Mouse (Mus musculus): ENCODE results near the gene Ankra2. TPM values are rescaled to one million over a fixed set of nuclear protein-coding genes. Genes with fewer than 3 reads are reported as not detected.

The Ankra2 gene
- polyA plus RNA-seq, 1 experiment from 2014 or later: 23.6 TPM

- Histone ChIP-seq H3K36me3 (ENCODE audit: insufficient read depth, low read length) (peaks cover 14% of the 10 kb centered on the region), H3K27ac (no peak overlapping the region), H3K4me2 (ENCODE audit: low read length) (peak overlapping the region; percentile 81), H3K4me1 (replicated peaks; ENCODE audit: insufficient read depth, low read length) (peaks cover 3% of the 10 kb centered on the region; the same call in 1 of the 2 replicates), H3K4me3 (replicated peaks; ENCODE audit: low read depth, low read length) (peak overlapping the region; percentile 68), H3K9ac (ENCODE audit: low read depth, low read length) (peak overlapping the region; percentile 75), H3K27me3 (ENCODE audit: insufficient read depth, low read length) (no peaks in the 10 kb centered on the region), H3K9me3 (replicated peaks; ENCODE audit: low read length) (no peaks in the 10 kb centered on the region)
- WGBS: 33% methylated on average over 5 of the region's 5 CpGs
- no peak for TF ChIP-seq CTCF (IDR thresholded peaks at IDR 0.05; ENCODE audit: low read depth)
- ATAC-seq (replicated peaks; ENCODE audit: low FRiP score, low read depth): no peak
- peak; percentile 32 for DNase-seq (ENCODE audit: low spot score)
These were observed 1.2 kb downstream of the Ankra2 start for GRCm38 (mm10) chr13:98264111-98264510.

- 87% methylated on average over 9 of the region's 9 CpGs for WGBS
- Histone ChIP-seq H3K4me1 (replicated peaks; ENCODE audit: insufficient read depth, low read length) (no peaks in the 10 kb centered on the region), H3K27ac (no peak overlapping the region), H3K9ac (ENCODE audit: low read depth, low read length) (no peak overlapping the region), H3K9me3 (replicated peaks; ENCODE audit: low read length) (no peaks in the 10 kb centered on the region), H3K4me3 (replicated peaks; ENCODE audit: low read depth, low read length) (no peak overlapping the region), H3K4me2 (ENCODE audit: low read length) (no peak overlapping the region), H3K36me3 (ENCODE audit: insufficient read depth, low read length) (peaks cover 35% of the 10 kb centered on the region), H3K27me3 (ENCODE audit: insufficient read depth, low read length) (no peaks in the 10 kb centered on the region)
- DNase-seq (ENCODE audit: low spot score): no peak
- TF ChIP-seq CTCF (IDR thresholded peaks at IDR 0.05; ENCODE audit: low read depth): no peak
- ATAC-seq (replicated peaks; ENCODE audit: low FRiP score, low read depth): no peak
These were observed 11.1 kb downstream of the Ankra2 start for GRCm38 (mm10) chr13:98274023-98274422.

GRCm38 (mm10) chr13:98275646-98276045 lies 12.8 kb downstream of the Ankra2 start:
- no peak for ATAC-seq (replicated peaks; ENCODE audit: low FRiP score, low read depth)
- no peak overlapping the region for H3K4me2 ChIP-seq (ENCODE audit: low read length)
- 79% methylated on average over 4 of the region's 4 CpGs for WGBS

GRCm38 (mm10) chr13:98276253-98276652 lies 13.4 kb downstream of the Ankra2 start:
- no peaks in the 10 kb centered on the region for H3K27me3 ChIP-seq (ENCODE audit: insufficient read depth, low read length)
- H3K9me3 ChIP-seq (replicated peaks; ENCODE audit: low read length): no peaks in the 10 kb centered on the region
- ATAC-seq (replicated peaks; ENCODE audit: low FRiP score, low read depth): no peak
- H3K4me1 ChIP-seq (replicated peaks; ENCODE audit: insufficient read depth, low read length): no peaks in the 10 kb centered on the region
- WGBS: 91% methylated on average over 7 of the region's 7 CpGs
- no peak overlapping the region for H3K27ac ChIP-seq
- peaks cover 31% of the 10 kb centered on the region for H3K36me3 ChIP-seq (ENCODE audit: insufficient read depth, low read length)
- no peak for TF ChIP-seq CTCF (IDR thresholded peaks at IDR 0.05; ENCODE audit: low read depth)
- no peak overlapping the region for H3K4me2 ChIP-seq (ENCODE audit: low read length)
- DNase-seq (ENCODE audit: low spot score): no peak
- H3K4me3 ChIP-seq (replicated peaks; ENCODE audit: low read depth, low read length): no peak overlapping the region
- no peak overlapping the region for H3K9ac ChIP-seq (ENCODE audit: low read depth, low read length)

More at GRCm38 (mm10) chr13:98275646-98276045, 12.8 kb downstream of the Ankra2 start:
- no peak overlapping the region for H3K9ac ChIP-seq (ENCODE audit: low read depth, low read length)
- H3K36me3 ChIP-seq (ENCODE audit: insufficient read depth, low read length): peaks cover 35% of the 10 kb centered on the region
- no peak for TF ChIP-seq CTCF (IDR thresholded peaks at IDR 0.05; ENCODE audit: low read depth)
- no peak overlapping the region for H3K4me3 ChIP-seq (replicated peaks; ENCODE audit: low read depth, low read length)
- DNase-seq (ENCODE audit: low spot score): no peak
- no peaks in the 10 kb centered on the region for H3K9me3 ChIP-seq (replicated peaks; ENCODE audit: low read length)
- H3K4me1 ChIP-seq (replicated peaks; ENCODE audit: insufficient read depth, low read length): no peaks in the 10 kb centered on the region
- H3K27me3 ChIP-seq (ENCODE audit: insufficient read depth, low read length): no peaks in the 10 kb centered on the region
- no peak overlapping the region for H3K27ac ChIP-seq

- Histone ChIP-seq H3K36me3 (ENCODE audit: insufficient read depth, low read length) (peaks cover 20% of the 10 kb centered on the region), H3K4me2 (ENCODE audit: low read length) (no peak overlapping the region), H3K27ac (no peak overlapping the region), H3K9ac (ENCODE audit: low read depth, low read length) (no peak overlapping the region), H3K4me3 (replicated peaks; ENCODE audit: low read depth, low read length) (no peak overlapping the region), H3K9me3 (replicated peaks; ENCODE audit: low read length) (no peaks in the 10 kb centered on the region), H3K4me1 (replicated peaks; ENCODE audit: insufficient read depth, low read length) (no peaks in the 10 kb centered on the region), H3K27me3 (ENCODE audit: insufficient read depth, low read length) (no peaks in the 10 kb centered on the region)
- WGBS: 89% methylated on average over 2 of the region's 2 CpGs
- no peak for DNase-seq (ENCODE audit: low spot score)
- peak; percentile 41 for TF ChIP-seq CTCF (IDR thresholded peaks at IDR 0.05; ENCODE audit: low read depth)
- ATAC-seq (replicated peaks; ENCODE audit: low FRiP score, low read depth): no peak
These were observed 14.6 kb downstream of the Ankra2 start for GRCm38 (mm10) chr13:98277501-98277900.

- no peak within 1 kb of the TSS for H3K27ac ChIP-seq
- TF ChIP-seq CTCF (IDR thresholded peaks at IDR 0.05; ENCODE audit: low read depth): no peak
- 88% methylated on average over 5 of the region's 5 CpGs for WGBS
These were observed 16.8 kb downstream of the Ankra2 start, which contains the start of gene Gm21976 for GRCm38 (mm10) chr13:98279686-98280085. TSS of gene Gm21976 (plus strand) at chr13:98279887.

More at GRCm38 (mm10) chr13:98279686-98280085, 16.8 kb downstream of the Ankra2 start, which contains the start of gene Gm21976:
- 0 out of 2 replicates have a peak, but pooled peaks cover 4% of the 10 kb centered on the region for H3K36me3 ChIP-seq (ENCODE audit: insufficient read depth, low read length)
- no peaks in the 10 kb centered on the region for H3K9me3 ChIP-seq (replicated peaks; ENCODE audit: low read length)
- H3K4me2 ChIP-seq (ENCODE audit: low read length): no peak within 1 kb of the TSS
- H3K4me3 ChIP-seq (replicated peaks; ENCODE audit: low read depth, low read length): no peak within 1 kb of the TSS
- ATAC-seq (replicated peaks; ENCODE audit: low FRiP score, low read depth) (no peak), DNase-seq (ENCODE audit: low spot score) (no peak)
- no peak within 1 kb of the TSS for H3K9ac ChIP-seq (ENCODE audit: low read depth, low read length)
- no peaks in the 10 kb centered on the region for H3K27me3 ChIP-seq (ENCODE audit: insufficient read depth, low read length)
- no peaks in the 10 kb centered on the region for H3K4me1 ChIP-seq (replicated peaks; ENCODE audit: insufficient read depth, low read length)

Measured in kidney, postnatal 0 days (tissue).